Mouse (Mus musculus) right cerebral cortex, adult 18-20 months (tissue): ENCODE results near the gene Psmd11.
"Not testable (repeated sequence)": the region's sequence is repeated elsewhere in the genome, so short reads cannot be mapped to it uniquely, and the experiment has no call there.

Source experiments
- DNase-seq: peaks from one replicate; pipeline ENCODE4 v3.0.0; 2022; ENCODE audit warnings: mixed read lengths

The Psmd11 gene

DNA sequence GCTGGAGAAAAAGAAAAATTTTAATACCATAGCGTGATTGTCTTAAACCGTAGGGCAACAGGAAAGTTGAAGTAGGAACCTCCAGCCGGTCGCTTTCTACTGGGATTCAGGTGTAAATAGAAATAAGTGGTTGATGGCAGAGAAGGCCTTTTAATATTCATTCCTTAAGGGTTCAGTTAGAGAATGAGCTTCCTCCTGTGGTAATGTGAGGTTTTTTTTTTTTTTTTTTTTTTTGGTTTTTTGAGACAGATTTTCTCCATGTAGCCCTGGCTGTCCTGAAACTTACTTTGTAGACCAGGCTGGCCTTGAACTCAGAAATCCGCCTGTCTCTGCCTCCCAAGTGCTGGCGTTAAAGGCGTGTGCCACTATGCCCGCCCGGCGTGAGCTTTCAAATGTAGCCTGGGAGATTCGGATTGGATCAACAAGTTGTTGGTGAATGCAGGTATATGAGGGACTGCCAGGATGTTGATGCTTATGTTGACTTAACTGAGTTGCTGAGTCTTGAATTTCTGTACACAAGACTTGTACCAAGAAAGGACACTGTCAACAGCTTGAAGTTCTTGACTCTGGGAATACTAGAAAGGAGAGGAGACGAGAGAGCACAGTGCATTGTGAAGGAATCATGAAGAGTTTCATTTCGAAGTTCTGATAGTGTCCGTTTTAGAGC is 1.2 kb downstream of the Psmd11 start:
- no peak for DNase-seq

DNA sequence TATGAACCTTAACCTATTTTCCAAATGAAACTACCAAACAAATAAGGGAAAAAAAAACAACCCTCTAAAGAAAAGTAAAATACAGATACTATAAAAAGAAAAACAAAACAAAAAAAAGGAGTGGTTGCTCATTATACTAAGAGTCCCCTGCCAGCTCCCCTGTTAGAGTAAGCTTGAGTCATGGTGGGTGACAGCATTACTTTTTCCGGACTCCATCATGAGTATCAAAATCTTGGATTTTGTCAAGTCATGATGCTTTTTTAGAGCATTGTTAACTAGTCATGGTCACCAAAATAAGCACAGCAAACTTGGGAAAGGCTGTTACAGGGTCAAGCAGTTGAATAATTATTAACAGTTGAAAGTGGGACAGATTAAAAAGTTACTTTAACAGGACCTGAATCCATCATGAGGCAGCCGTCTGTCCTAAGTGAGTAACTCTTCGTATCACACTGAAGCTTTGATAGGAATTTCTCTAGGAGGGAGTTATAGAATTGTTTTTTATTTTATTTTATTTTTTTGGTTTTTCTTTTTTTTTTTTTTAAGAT is 2.0 kb downstream of the Psmd11 start:
- DNase-seq = no peak

DNA sequence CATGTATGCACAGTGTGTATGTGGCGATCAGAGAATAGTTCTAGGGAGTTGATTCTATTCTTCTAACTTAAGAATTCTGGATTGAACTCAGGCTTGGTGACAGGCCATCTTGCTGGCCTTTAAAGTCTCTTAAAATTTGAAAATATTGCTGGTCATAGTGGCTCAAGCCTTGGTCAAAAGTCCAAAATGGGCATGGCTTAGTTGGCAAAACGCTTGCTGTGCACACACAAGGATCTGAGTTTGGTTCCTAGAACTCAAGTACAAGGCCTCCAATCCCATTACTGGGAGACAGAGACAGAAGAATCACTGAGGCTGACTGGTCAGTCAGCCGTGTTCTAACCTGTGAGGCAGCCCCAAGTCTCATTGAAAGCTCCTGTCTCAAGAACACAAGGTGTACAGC is 18.5 kb downstream of the Psmd11 start:
- DNase-seq = no peak

DNA sequence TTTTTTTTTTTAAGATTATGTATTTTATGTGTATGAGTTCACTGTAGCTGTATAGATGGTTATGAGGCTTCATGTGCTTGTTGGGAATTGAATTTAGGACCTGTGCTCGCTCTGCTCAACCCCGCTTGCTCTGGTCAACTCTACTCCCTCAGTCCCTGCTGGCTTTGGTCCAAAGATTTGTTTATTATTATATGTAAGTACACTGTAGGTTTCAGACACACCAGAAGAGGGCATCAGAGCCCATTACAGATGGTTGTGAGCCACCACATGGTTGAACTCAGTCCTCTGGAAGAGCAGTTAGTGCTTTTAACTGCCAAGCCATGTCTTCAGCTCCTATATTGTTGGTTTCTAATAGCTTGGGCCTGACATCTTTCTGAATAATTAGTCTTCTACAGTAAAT is 21.4 kb downstream of the Psmd11 start:
- no peak for DNase-seq

DNA sequence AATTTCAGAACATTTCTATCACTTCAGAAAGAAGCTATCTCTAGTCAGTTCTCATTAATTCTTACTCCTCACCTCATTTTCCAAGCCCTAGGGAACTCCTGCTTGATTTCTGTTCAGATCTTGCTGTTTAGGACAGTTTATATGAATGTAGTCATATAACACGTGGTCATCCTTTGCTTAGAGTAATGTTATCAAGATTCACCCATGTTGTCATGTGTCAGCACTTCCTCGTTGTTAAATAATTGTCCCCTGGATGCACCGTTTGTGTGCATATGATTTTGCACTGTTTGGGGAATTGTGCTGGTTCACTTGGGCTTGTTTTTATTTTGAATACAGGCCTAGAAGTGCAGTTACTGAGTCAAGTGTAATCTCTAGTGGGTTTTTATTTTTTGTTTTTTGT is 23.8 kb downstream of the Psmd11 start:
- DNase-seq = no peak

DNA sequence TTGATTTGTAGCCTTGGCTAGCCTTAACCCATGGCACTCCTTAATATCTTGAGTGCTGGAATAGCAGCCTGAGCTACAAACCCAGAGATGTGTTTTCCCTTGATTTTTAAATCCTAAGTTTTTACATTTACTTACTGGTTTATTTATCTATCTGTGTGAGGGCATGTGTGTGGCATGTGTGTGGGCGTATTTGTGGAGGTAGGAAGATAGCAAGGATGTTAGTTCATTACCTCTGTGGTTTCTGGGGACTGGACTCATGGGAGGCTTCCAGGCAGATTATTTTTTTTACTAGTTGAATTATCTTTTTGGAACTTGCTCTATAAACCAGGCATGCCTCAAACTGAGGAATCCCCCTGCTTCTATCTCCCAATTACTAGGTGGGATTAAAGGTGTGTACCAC is 24.8 kb downstream of the Psmd11 start:
- no peak for DNase-seq

DNA sequence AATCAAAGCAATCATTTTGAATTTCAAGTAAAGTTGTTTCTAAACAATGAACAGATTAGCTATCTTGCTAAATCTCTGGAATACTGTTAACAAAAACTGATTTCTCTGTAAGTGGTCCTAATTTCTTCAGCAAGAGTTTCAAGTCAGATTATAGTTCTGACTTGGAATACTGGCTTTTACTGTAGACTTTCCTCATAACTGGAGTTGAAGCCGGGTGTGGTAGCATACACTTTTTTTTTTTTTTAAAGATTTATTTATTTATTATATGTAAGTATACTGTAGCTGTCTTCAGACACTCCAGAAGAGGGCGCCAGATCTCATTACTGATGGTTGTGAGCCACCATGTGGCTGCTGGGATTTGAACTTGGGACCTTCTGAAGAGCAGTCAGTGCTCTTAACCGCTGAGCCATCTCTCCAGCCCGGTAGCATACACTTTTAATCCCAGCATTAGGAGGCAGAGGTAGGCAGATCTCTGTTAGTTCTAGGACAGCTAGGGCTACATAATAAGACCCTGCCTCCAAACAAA is 35.3 kb downstream of the Psmd11 start:
- DNase-seq = not testable (repeated sequence)

DNA sequence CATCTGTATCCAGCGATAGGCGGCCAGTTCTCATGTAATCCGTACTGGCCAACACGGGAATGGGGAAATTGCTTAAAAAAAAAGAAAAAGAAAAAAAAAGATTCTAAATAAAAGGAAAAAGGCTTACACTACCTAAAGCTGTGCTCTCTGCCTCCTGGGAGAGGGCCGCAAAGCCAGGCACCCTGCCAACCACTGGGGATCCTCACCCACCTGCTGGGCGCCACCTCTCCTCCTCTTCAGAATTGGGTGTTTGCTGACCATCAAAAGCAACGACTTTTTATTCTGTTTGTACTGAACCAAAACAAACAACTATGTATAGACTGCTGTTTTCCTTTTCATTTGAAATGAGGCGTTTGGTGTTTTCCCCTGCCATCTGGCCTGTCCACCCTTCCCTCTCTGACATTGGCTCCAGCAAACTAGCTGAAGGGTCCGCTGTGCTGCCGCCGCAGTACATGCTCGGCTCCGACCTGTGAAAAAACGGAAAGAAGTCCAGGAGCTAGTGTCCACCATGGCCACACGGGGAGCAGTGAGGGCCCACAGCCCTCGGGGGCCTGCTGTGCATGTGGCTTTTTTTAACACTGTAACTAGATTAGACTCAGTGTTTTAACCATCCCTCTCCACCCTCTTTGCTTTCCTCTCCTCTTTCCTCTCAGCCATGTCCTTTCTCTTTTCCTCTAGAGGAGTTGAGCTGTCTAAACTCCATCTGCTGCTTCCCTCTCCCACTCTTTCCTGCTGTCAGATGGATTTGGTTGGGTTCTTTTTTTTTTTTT is 43.6 kb downstream of the Psmd11 start:
- DNase-seq = peak; percentile 34

DNA sequence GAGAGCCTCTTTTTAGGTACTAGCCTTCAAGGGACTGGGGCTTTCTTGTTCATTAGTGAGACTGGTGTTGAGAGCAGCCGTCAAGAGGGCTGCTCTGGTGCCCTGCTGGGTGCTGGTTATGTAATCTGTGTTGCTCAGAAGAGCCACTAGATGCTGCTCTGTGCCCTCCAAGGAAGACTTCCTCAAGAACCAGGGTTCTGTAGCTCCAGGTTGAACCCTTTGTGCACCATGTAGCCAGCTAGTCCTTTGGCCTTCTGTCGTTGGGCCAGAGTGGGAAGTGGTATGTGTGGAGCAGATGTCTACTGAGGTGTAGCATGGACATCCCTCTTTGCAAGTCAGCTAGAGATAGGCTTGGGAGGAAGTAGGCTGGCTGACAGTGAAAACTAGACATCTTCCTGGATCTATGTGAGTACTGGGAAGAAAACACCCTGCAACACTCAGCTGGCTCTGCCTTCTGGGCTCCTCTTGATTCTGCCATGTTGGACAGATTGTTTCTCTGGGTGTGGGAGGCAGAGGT is 45.8 kb downstream of the Psmd11 start:
- DNase-seq = peak; percentile 65

DNA sequence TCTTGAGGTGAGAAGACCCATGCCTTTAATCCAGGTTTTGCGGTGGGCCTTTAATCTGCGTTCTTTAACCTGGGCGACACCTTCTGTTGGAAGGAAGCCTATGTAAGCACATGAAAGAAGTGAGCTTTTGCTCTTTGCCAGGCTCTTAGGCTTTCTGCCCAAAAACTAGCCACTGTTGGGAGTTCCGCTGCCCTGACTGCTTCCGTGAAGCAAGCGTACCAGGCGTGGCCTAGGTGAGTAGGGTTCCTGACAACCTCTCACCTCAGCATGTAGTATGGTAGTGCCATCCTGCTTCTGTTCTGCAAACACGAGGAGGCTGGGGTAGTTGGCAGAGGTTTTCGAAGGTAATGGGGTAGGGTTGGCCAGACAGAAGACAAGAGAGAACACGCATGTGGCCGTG is 46.4 kb downstream of the Psmd11 start:
- DNase-seq = no peak

DNA sequence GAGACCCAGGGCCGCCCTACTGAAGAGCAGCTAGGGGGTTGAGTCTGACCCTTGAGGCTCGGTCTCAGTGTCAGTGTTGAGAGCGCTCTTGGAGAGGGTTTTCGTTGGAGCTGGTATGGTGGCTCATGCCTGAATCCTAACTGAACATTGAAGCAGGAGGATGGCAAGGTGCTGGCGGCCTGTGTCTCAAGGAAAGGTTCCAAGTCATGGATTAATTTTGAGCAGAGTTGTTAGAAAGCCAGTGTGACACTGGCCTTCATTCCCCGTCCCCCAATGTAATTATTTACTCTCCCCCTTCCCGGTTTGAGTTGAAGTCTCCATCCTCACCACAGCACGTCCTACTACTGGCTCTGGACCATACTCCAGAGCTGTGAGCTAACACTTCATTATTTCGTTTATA is 47.1 kb downstream of the Psmd11 start:
- DNase-seq = no peak

DNA sequence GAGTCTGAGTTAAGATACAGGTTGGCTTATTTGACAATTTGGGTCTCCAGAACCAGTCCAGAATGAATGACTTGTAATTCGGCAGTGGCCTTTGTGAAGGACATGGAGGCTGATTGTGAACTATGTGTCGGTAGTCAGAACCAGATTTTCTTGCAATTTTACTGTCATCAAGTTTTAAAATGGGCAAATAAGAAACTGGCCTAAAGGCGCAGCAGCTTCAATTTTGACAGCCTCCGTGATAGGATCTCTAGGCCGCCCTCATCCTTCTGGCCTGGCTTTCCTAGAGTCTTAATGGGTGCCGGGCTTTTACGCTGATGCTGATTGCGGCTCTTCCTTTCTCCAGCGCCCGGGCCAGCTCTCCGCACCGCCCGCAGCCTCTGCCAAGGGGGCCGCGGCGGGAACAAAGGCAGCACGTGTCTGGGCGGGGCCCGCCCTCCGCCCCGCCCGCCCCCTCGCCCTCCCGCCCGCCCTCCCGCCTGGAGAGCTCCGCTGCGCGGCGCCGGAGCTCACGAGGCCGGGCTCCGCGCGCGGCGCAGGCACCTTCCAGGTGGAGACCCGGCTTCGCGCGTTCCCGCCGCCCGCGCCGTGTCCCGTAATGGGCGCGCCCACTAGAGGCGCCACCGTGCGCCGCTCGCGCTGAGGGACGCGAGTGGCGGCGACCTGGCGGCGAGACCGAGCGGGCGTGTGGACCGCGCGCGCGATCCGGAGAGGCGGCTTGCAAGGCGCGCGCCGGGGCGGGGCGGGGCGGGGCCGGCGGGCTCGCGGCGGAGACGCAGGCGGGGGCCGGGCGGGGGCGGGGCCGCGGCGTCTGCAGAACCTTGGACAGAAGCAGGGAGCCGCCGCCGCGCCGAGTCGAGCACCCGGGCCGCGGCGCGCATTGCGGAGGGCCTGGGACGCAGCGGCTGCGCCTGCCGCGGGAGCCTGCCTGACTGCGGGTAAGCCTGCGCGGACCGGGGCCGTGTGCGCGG is 48.1 kb downstream of the Psmd11 start, which contains the start of gene Cdk5r1:
Gene Cdk5r1 (plus strand): TSS at position 802 of the 968 bp plus-strand sequence.
- DNase-seq = peak; percentile 94

DNA sequence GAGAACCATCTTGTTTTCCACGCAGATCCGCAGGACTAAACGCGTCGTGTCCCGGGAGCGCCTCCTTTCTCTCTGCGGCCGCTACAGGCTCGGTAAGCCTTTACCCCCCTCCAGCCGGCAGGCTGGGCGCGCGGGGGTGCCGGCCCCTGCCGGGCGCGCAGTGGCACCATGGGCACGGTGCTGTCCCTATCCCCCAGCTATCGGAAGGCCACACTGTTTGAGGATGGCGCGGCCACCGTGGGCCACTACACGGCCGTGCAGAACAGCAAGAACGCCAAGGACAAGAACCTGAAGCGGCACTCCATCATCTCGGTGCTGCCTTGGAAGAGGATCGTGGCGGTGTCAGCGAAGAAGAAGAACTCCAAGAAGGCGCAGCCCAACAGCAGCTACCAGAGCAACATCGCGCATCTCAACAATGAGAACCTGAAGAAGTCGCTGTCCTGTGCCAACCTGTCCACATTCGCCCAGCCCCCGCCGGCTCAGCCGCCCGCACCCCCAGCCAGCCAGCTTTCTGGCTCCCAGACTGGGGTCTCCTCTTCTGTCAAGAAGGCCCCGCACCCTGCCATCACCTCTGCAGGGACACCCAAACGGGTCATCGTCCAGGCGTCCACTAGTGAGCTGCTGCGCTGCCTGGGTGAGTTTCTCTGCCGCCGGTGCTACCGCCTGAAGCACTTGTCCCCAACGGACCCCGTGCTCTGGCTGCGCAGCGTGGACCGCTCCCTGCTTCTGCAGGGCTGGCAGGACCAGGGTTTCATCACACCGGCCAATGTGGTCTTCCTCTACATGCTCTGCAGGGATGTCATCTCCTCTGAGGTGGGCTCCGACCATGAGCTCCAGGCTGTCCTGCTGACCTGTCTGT is 49.2 kb downstream of the Psmd11 start:
- DNase-seq = peak; percentile 40

DNA sequence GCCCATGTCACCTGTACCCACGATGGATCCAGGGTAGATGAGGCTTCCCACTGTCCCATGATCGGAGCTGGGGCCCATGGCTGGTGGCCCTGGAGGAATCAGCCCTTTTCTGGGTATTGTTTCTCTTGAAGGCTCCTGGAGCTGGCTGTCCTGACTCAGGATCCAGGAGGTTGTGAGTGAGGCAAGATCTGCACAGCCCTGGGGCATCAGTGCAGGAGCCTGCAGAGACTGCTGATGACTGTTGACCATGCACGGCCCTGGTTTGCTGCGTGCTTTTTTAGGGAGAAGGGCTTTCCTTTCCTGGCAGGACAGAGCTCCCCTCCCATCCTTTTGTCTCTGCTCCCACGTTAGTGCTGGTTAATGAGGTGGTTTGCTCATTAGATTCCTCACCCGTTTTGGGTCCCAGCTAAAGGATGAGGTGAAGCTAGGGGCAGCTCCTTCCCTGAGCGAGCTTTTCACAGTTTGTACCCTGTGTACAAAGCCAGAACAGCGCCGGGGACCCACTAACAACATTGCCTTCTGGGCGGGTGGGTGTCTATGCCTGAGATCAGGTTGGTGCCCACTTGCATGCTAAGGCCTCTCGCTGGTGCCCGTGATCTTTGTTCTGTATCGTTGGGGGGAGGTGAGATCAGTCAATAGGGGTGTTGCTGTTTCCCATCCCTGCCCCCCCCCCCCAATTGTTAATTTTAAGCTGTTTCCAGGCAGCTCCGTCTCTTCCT is 50.4 kb downstream of the Psmd11 start:
- DNase-seq = peak; percentile 20

DNA sequence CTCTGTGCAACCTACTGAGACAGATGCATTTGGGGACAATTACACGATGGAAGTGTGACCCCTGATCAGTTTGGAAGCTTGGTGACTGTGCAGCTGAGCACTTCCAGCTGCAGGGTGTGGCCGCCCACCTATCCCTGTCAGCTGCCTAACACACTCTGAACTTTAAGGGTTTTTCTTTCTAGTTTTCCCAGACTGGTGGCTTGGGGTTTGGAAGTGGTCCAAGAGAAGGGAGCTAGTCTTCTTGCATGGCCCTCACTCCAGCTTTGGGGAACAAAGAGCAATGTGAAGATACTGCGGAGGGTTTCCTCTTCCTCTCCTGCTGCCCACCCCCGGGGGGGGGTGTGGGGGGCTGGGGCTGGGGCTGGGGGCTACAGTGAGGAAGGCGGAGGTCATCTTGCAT is 51.0 kb downstream of the Psmd11 start:
- peak; percentile 31 for DNase-seq

DNA sequence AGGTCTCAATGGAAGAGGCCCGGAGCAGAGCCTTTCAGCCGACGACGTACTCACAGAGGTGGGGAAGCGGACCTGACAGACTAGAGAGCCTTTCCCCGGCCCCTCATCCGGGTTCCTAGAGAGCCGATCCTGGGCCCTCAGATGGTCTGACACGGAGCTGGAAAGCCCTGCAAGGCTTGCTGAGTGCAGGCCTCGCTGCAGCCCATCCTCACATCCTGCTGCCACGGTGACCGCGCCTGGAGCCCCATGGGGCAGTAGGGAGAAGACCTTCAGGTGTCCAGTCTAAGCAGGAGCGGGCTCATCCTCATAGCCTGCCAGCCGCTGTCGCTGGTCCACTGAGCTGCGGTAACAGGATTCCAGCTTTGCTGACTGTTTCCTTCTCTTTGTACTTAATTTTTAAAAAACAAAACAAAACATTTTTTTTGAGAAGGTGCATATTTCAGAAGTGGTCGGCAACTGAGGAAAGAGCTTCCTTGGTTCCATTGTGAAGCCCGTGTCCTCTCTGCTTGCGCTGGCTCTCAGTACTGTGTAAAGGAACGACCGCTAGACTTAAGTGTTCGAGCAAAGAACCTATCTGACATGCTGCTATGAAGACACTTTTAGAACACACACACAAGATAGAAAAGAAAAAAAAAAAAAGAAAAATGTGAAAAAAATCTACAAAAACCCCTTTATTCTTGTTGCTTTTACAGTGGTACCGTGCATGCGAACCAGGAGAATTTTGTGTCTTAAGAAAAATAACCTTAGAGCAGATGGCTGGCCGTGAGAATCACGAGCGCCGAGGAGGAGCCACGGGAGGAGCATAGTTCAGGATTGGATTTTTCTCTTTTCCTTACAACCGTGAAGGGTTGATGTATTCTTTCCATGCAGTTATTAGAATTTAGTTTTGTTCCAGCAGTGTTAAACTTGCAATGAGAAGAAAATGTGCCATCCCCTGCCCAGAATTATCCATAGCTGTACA is 51.8 kb downstream of the Psmd11 start:
- peak; percentile 20 for DNase-seq

DNA sequence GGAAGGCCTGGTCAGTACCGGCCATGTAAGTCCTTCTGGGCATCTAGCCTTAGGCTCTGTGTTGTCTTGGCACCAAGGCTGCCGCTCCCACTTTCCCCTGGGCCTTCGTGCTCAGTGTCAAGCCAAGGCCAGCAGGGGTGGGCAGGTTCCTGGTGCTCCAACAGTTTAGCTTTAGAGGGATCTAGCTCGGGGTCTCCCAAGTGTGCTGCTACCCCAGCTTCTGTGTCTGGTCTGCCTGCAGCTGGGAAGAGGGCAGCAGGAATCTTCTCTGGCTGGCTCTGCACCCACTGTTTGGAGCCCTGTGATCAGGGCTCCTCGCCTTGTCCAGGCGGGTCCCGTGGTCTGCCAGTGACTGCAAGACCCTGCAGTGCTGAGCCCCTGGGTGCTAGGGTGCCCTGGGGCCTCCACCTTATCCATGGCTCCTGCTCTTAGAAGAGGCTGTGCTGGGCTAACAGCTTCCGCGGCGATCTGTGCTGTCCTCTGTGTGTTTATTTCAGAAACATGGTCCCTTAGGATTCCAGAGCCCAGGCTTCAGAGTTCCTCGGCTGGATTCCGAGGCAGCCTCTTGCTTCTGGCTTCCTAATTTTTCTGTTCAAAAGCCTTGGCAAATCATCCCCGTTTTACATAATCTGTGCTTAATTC is 53.1 kb downstream of the Psmd11 start:
- peak; percentile 14 for DNase-seq

DNA sequence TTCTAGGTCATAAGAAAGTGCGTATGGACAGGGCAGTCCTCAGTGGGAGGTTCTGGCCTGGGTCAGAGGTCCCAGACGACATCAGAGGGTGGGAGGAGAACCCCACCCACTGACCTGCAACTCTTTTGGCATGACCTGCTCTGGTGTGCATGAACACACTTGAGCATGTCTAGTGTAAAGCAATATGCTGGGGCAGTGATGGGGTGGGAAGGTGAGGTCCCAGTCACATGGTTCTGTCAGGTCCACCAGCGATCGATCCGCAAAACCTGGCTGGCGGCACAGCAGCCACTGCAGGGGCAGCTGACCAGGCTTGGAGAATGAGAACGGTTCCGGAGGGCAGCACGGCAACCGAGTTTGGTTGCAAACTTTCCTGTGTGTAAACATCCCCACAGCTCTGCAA is 53.9 kb downstream of the Psmd11 start:
- peak; percentile 16 for DNase-seq

DNA sequence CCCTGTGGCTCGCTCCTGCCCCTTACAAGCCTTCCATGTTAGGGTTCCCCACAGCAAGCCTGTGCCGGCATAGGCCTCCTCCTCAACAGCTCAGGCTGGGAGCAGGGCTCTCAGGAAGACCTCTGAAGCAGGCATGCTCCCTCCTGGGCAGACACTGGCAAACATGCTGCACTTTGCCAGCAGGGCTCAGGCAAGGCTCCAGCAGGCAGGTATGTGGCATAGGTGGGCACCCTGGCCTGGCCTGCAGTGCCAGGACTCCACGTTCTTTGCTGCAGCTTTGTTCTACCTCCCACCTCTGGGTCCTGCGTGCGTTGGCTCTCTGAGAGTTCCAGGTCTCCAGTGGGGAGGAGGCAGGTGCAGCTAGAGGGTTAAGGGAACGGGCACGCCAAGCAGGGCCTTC is 54.5 kb downstream of the Psmd11 start:
- peak; percentile 44 for DNase-seq
